Mouse (Mus musculus): ENCODE measurements around the gene Styxl1.

The Styxl1 gene

GRCm38 (mm10) chr5:135725991-135726390 is 52.2 kb downstream of the Styxl1 start:
- DNase-seq (ENCODE audit: low spot score in 2 of 2), result no peak

DNA sequence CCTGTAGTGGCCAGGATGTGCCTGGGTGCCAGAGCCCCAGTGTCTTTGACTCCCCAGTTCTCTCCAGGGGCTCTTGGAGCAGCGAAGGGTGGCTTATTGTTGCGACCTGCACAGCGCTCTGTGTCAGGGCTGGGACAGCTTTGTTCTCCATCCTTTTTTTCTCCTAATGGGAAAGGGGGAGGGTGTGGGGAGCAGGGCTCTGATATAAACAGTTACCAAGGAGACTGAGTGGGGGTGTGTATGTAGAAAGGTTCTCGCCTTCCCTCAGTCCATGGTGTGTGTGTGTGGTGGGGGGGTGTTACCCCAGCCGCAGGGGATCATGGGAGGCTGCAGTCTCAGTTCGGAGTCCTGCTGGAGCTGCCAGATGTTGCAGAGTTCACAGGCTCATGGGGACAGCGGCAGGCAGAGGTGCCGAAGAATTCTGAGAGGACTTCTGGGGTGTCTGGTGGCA is 52.8 kb downstream of the Styxl1 start:
- no peak for DNase-seq (ENCODE audit: low spot score in 2 of 2)

GRCm38 (mm10) chr5:135724536-135725322 is 53.5 kb downstream of the Styxl1 start:
- DNase-seq (ENCODE audit: low spot score in 2 of 2), result no peak

GRCm38 (mm10) chr5:135723165-135723751 is 54.9 kb downstream of the Styxl1 start:
- no peak for DNase-seq (ENCODE audit: low spot score in 2 of 2)

DNA sequence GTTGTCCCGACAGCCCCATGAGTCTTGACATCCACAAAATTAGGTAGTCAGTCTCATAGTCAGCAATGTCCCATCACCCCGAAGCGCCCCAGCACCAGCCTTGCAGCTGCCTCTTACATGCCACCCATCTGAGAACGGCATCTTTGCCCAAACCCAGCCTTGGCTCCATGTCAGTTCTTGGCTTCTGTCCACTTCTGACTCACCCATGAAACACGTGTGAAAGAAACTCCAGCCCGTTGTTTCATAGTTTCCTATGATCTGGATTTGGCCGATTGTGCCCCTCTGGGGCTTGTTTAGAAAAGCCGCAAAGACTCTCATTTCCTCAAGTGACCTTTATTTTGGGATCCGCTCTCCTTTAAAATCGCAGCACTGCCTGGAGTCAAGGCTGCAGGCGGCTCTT is 56.1 kb downstream of the Styxl1 start:
- DNase-seq (ENCODE audit: low spot score in 2 of 2), result peak; percentile 66 to 72

DNA sequence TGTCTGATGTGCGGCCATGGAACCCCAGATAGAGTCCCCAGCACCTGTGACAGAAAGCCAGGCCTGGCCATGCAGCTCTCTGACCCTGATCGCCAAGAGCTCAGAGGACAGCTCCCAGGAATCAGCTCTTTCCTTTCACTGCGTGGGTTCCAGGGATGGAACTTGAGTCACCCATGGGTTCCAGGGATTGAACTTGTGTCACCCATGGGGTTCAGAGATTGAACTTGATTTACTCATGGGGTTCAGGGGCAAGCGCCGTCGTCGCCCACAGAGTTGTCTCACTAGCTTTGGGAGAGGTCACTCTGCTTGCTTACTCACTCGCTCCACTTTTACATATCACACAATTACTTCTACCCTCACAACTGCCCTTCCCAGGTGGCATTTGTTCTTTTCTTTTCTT is 57.1 kb downstream of the Styxl1 start:
- DNase-seq (ENCODE audit: low spot score in 2 of 2), result no peak

GRCm38 (mm10) chr5:135720121-135720520 is 58.1 kb downstream of the Styxl1 start:
- DNase-seq (ENCODE audit: low spot score in 2 of 2), result no peak

GRCm38 (mm10) chr5:135719586-135720120 is 58.5 kb downstream of the Styxl1 start:
- DNase-seq (ENCODE audit: low spot score in 2 of 2), result no peak

GRCm38 (mm10) chr5:135715624-135716023 is 62.6 kb downstream of the Styxl1 start:
- no peak for DNase-seq (ENCODE audit: low spot score in 2 of 2)

DNA sequence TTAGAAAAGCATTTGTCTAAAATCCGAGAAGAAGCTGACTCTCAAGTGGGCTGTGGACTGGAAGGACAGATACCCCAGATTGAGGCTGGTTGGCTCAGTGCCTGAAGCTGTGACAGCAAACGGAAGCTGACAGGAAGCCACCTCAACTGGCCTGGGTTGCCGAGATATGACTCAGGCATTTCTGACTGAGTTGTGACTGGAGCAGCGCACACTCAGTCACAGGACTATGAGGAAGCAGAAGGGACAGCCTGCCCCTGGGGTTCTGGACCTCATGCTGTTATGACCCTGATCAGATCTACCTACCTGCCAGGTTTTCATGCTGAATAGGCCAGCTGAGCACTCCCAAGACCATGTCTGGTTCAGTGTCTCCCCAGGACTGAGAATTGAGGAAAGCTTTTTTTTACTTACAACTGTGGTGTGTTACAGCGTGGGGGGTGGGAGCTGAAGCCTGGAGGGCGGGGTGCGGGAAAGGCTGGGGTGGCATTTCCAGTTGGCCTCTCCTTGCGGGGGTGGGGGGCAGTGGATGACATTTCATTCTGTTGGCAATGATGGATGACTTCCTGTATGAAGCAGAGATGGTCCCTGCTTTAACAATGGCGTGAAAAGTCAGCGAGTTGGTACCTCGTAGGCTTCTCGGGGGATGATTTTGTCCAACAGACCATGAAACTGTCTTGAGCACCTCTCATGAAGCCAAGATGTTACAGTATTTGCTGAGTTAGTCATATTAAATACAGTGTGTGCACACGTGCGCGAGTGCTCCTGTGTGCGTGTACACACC is 64.6 kb downstream of the Styxl1 start:
- DNase-seq (ENCODE audit: low spot score in 2 of 2), result peak; percentile 79 to 83

DNA sequence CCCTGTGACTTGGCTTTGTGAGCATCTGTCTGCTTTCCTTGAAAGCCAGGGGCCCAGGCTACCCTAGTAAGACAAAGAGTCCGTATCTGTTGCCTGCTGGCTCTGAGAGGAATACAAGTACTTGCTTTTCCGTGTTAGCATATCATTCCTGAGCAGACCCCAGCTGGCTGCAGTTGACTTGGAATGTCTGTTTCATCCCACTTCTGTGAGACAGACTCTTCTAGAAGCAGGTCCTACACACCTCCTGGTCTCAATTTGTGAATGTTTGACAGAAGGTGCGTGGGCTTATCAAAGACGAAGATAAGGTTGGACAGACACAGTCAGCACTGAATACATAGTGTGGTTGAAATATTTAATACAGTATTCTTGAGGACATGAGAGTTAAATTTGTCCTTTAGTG is 65.4 kb downstream of the Styxl1 start:
- peak; percentile 63 to 84 for DNase-seq (ENCODE audit: low spot score in 2 of 2)

GRCm38 (mm10) chr5:135711582-135712355 is 66.4 kb downstream of the Styxl1 start:
- DNase-seq (ENCODE audit: low spot score in 2 of 2), result no peak

DNA sequence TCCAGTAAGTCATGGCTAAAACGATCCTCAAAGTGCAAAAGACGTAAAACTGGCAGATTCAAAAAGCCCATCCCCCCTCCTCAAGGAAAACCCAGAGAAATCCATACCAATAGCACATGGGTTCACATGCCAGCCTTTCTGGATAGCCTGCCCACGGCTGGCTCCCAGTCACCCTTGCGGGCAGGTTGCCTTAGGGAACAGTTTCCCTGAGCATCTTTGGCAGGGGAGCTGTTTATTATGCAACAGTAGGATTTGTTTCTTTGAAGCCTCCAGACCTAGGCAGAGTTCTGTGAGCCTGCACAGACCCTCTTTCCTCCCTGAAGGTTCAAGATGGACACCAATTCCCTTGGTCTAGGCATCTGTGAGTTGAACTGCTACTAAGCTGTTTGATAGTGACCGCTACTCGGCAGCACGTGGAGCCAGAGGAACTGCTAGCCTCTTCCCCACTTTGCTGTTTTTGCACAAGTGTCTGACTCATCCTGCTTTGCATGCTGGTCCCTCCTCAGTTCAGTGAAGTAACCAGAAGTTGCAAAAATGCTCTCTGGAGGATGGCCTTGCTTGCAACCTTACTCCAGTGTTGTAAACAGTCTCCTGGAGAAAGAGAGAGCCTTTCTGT is 67.5 kb downstream of the Styxl1 start:
- DNase-seq (ENCODE audit: low spot score in 2 of 2), result no peak

DNA sequence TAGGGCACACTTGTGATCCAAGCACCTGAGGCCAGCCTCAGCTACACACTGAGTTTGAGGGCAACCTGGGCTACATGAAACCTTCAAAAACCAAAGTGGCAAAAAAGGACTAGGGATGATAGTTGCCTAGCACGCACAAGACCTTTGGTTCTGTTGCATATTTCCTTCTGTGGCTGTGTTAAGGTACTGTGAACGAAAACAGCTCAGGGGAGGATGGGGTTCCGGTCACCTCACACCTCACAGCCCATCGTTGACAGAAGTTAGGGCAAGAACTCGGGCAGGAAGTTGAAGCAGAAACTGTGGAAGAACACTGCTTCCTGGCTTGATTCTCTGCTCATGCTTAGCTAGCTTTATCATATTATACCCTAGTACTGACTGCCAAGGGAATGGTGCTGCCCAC is 68.5 kb downstream of the Styxl1 start:
- no peak for DNase-seq (ENCODE audit: low spot score in 2 of 2)

DNA sequence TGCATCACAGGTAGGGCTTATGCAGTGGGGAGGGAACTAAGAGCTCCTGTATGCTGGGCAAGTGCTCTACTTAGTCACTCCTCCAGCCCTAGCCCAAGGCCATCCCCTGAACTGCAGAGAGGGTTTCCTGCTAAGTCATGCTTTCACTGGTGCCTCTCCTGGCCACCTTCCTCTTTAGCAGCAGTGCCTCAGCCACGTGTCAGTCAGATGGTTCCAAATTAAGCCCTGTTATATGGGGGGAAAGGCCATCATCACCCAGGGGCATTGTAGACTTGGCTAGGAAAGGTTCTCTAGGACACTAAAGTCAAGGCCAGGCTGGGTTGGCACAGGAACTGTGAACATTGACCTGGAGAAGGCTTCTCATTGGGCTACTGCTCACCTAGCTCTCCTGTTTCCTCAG is 70.3 kb downstream of the Styxl1 start:
- DNase-seq (ENCODE audit: low spot score in 2 of 2), result no peak

DNA sequence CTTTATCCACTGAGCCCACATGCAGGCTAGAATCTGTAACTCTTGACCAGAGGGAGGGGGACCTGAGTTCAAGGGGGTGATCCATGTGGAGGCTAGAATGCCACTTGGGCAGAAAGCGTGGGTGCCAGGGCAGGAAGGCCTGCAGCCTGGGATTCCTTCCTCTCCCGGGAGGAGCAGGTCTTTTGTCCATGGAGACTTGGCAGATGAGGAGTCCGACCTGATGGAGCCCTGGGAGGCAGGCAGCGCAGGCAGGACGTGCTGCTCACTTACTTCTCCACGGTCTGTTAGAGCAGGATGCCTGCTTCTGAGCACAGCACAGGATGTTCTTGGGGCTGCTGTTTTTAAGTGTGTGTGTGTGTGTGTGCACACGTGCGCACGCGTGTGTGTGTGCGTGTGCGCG is 71.1 kb downstream of the Styxl1 start:
- no peak for DNase-seq (ENCODE audit: low spot score in 2 of 2)

- no peak for DNase-seq (ENCODE audit: low spot score in 2 of 2)
Observed at GRCm38 (mm10) chr5:135705383-135705782, 72.8 kb downstream of the Styxl1 start.

GRCm38 (mm10) chr5:135703431-135703830 is 74.8 kb downstream of the Styxl1 start:
- no peak for DNase-seq (ENCODE audit: low spot score in 2 of 2)

GRCm38 (mm10) chr5:135702682-135703192 is 75.4 kb downstream of the Styxl1 start:
- peak in 1 of 2 experiments; percentile 63 for DNase-seq (ENCODE audit: low spot score in 2 of 2)

GRCm38 (mm10) chr5:135702190-135702589 is 76.0 kb downstream of the Styxl1 start:
- no peak for DNase-seq (ENCODE audit: low spot score in 2 of 2)

GRCm38 (mm10) chr5:135701601-135702000 is 76.6 kb downstream of the Styxl1 start:
- no peak for DNase-seq (ENCODE audit: low spot score in 2 of 2)

Measured in right cerebral cortex, postnatal 10 days (tissue).